Mouse (Mus musculus): ENCODE results near the gene Capzb.

GRCm38 (mm10) chr4:139187930-139188329, 4.8 kb upstream of the Capzb start:
- TF ChIP-seq CTCF (IDR thresholded peaks at IDR 0.05; ENCODE audit: borderline replicate concordance, control insufficient read depth, extremely low read depth, insufficient read depth, low read length, poor library complexity) (no peak), POLR2A (IDR thresholded peaks at IDR 0.05; ENCODE audit: control insufficient read depth, extremely low read depth, insufficient read depth, low read length, poor library complexity) (no peak)
